Mouse (Mus musculus) cerebellum, postnatal 14 days (tissue): Measurements from ENCODE around the gene Dync1i1.
A peak's percentile ranks its signal among the peaks of the same experiment; 100 is the strongest.

ENCODE experiments used
- DNase-seq, 2 experiments: peaks; one replicate each; pipeline ENCODE4 v3.0.0; 2021; ENCODE audit warnings: mixed read lengths in 2 of 2

The Dync1i1 gene

GRCm38 (mm10) chr6:5977238-5977920, 251.9 kb downstream of the Dync1i1 start:
- DNase-seq, result no peak

- no peak for DNase-seq
These were observed 265.8 kb downstream of the Dync1i1 start for GRCm38 (mm10) chr6:5991243-5991642.

GRCm38 (mm10) chr6:5991817-5992755, 266.6 kb downstream of the Dync1i1 start:
- peak; percentile 71 to 75 for DNase-seq

GRCm38 (mm10) chr6:5993056-5993455, 267.6 kb downstream of the Dync1i1 start:
- DNase-seq, result peak in 1 of 2 experiments; percentile 12

GRCm38 (mm10) chr6:5997535-5997934, 272.1 kb downstream of the Dync1i1 start:
- no peak for DNase-seq

GRCm38 (mm10) chr6:6002061-6002460, 276.6 kb downstream of the Dync1i1 start:
- peak; percentile 57 to 79 for DNase-seq

- no peak for DNase-seq
These were observed 279.5 kb downstream of the Dync1i1 start for GRCm38 (mm10) chr6:6004756-6005485.

GRCm38 (mm10) chr6:6005762-6006431, 280.5 kb downstream of the Dync1i1 start:
- peak; percentile 89 to 90 for DNase-seq

GRCm38 (mm10) chr6:6011364-6011763, 285.9 kb downstream of the Dync1i1 start:
- DNase-seq, result no peak

- DNase-seq, result no peak
These were observed 290.2 kb downstream of the Dync1i1 start for GRCm38 (mm10) chr6:6015616-6016015.

GRCm38 (mm10) chr6:6016931-6017330, 291.5 kb downstream of the Dync1i1 start:
- no peak for DNase-seq

- no peak for DNase-seq
These were observed 298.5 kb downstream of the Dync1i1 start for GRCm38 (mm10) chr6:6023976-6024375.

GRCm38 (mm10) chr6:6027664-6028063, 302.2 kb downstream of the Dync1i1 start:
- no peak for DNase-seq

GRCm38 (mm10) chr6:6038773-6039550, 313.5 kb downstream of the Dync1i1 start:
- peak; percentile 8 to 19 for DNase-seq

- DNase-seq, result no peak
These were observed 321.4 kb downstream of the Dync1i1 start for GRCm38 (mm10) chr6:6046729-6047424.

- DNase-seq, result no peak
These were observed 327.3 kb downstream of the Dync1i1 start for GRCm38 (mm10) chr6:6052696-6053095.

GRCm38 (mm10) chr6:6053946-6054345, 328.5 kb downstream of the Dync1i1 start:
- DNase-seq, result no peak

- DNase-seq, result no peak
These were observed 333.1 kb downstream of the Dync1i1 start for GRCm38 (mm10) chr6:6058548-6058947.

- no peak for DNase-seq
These were observed 341.8 kb downstream of the Dync1i1 start for GRCm38 (mm10) chr6:6067201-6067600.

- DNase-seq, result no peak
These were observed 344.6 kb downstream of the Dync1i1 start for GRCm38 (mm10) chr6:6070015-6070414.

- DNase-seq, result no peak
These were observed 345.6 kb downstream of the Dync1i1 start for GRCm38 (mm10) chr6:6071038-6071437.
